Mouse (Mus musculus): ENCODE results near the gene Abca4.
"Not testable (repeated sequence)": the region's sequence is repeated elsewhere in the genome, so short reads cannot be mapped to it uniquely, and the experiment has no call there.

Abca4 gene

DNA sequence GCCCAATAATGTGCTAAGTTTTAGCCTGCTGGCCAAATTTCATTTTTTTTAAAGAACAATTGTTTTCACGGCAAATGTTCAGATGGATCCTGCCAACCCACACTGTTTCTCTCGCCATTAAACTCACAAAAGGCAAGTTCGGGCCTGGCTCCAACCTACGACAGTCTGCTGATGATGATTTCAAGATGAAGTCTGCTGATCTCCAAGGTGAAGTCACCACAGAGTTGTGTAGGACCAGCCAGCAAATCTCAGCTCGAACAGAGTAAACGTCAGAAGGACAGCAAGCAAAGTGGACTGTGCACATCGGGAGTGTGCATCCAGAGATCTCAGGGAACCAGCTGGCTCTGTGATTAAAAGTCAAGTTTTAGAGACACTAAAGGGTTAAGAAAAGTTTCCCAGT, 166.6 kb downstream of the Abca4 start:
- no peak for DNase-seq (ENCODE audit: low spot score)

DNA sequence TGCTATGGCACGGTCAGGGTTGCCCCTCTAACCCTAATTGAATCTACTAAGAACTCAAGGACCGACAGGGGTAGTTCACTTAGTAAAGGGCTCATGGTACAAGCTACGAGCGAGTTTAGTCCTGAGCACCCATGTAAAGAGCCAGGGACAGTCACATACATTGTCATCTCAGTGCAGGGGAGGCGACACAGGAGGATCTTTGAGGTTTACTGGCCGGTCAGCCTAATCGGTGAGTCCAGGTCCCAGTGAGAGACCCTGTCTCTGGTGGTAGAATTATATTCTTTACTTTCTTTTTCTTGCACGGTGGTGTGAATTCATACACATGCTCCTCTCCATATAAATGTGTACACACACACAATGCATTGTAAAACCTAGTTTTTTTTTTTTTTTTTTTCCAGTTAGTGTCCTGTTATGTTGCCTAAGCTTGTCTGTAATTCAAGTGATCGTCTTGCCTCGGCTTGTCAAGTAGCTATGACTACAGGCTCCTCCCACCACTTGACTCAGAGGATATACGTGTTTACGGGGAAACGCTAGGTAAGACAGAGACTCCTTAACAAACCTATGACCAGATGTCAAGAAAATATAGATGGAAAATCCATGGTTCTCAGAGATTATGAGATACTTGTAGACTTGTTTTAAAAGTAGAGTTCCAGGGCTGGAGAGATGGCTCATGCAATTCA, 167.3 kb downstream of the Abca4 start:
- no peak for DNase-seq (ENCODE audit: low spot score)

DNA sequence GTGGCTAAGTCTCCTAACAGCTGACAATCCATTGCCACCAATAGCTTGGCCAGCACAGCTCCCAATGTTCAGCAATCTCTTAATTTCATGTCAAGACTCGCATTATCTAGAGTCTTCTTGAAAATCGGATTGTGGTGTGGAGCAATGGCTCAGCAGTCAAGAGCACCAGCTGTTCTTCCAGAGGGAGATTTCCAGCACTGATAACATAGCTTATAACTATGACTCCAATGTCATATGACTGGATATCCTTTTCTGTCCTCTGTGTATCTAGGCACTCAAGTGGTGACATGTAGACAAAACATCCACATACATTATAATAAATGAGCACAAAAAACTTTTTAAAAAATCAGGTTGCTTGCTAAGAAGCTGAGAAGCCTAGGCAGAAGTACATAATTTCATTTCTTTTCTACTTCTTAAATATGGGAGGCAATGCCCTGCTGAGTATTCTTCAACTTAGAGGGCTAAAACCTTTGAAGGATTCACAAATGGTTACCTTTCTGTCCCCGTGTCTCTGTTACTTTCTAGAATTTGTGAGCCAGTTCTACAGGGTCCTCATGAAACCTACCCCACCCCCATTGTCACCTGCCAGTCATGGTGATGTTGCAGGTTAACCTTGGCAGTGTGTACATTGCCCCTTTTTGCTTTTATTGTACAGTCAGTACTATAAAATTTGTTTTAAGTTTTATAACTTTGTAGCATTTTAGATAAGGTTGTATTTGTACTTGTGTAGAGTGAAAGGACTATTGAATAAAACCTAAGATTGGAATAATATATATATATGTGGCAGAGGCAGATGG, 177.2 kb downstream of the Abca4 start:
- DNase-seq (ENCODE audit: low spot score) = no peak

DNA sequence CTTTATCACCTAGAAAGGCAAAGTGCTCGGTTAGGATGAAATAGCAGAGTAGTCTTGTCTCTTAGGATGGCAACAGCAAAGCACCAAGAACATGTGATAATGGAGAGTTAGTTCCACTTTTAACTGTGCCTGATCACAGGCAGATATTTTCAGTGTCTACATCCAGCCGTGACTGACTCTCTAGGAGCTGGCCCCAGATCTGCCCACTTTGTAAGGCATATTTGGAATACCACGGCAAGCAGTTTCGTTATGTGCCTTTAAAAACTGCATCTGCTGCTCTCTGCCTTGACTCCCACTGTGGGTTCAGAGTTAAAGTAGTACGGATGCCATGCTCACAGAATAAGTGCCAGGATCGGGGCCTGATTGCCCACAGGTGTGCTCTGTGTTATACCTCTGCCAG, 182.7 kb downstream of the Abca4 start:
- not testable (repeated sequence) for DNase-seq (ENCODE audit: low spot score)

Data from MN1 (cell line).